Mouse (Mus musculus) spleen, postnatal 14 days (tissue): Measurements from ENCODE around the gene Xpo6.

Experiments
- DNase-seq, 2 experiments: peaks; one replicate each; pipeline ENCODE4 v3.0.0; 2021 to 2022; ENCODE audit warnings: low spot score in 2 of 2

The Xpo6 gene

DNA sequence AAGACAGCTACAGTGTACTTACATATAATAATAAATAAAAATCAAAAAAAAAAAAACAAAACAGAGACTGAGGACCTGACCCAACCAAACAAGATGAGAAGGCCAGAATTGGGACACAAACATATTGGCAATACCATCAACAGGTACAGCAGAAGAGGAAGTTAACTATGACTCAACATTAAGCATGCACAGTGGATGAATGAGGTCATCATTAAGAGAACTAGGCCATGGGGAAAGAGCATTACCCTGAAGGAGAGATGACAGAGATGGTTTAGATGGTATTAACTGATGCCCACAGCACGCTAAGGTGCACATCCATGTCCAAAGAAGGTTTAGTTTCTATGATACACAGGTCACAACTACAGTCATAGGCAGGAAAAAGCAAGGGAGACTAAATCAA, 6.1 kb downstream of the Xpo6 start:
- no peak for DNase-seq

DNA sequence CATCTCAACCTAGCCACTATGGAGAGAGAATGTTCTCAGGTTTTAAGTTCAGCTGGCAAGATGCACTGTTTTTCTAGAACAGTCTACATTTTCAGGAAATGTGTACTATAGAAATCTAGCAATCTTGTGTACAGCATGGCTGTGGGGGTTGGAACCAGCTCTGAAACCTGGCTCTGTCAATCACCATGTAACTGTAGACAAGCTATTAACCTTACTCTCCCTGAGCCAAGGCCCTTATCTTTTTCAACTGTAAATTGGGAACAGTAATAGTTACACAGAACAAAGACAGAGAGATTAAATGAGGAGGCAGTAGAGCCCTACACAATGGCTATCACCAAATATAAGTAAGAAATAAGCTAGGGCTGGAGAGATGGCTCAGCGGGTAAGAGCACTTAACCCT, 8.8 kb downstream of the Xpo6 start:
- DNase-seq: no peak

DNA sequence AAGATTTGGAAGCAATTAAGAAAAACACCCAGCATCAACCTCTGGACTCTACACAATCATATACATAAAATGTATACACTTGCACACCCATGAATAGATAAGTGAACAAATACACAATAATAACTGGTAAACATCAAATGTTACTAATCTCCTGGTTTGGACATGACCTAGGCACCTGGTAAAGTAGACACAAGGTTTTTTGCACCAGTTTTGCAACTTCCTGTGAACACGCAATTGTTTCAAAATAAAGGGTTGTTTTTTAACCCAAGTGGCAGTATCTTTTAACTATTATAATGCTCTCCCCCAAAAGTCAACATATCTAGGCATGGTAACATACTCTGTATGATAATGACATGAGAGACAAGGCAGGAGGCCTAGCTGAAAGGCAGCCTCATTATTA, 10.8 kb downstream of the Xpo6 start:
- no peak for DNase-seq

DNA sequence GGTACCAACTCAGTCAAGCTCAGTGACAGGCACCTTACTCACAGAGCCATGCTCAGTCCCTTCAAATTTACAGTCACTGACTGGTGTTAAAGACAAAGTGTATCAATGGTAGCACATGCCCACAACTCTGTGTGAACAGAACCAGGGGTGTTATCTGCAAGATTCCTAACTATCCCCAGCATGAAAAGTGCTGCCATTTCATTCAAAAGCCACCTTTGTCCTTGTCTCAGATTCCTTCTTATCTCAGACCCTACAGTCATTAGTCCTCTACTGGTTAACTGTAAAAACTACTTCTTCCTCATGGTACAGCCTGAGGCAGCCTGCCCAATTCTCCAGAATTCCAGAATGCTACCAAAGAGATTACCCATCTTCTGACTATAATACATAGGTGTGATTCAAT, 14.3 kb downstream of the Xpo6 start:
- no peak for DNase-seq

DNA sequence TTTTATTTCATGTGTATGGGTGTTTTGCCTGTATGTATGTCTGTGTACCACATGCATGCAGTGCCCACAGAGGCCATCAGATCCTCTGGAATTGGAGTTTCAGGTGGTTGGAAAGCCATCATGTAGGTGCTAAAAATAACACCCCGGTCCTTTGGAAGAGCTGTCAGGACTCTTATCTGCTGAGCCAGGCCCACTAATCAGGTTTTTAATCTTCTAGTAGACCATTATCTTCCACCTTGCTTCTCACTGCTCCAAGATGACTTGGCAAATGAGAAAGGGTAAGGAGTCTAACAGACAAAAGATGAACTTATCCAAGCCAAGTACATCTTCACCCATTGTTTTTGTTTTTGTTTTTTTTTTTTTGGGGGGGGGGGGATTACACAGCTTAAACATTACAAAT, 16.7 kb downstream of the Xpo6 start:
- DNase-seq: no peak

DNA sequence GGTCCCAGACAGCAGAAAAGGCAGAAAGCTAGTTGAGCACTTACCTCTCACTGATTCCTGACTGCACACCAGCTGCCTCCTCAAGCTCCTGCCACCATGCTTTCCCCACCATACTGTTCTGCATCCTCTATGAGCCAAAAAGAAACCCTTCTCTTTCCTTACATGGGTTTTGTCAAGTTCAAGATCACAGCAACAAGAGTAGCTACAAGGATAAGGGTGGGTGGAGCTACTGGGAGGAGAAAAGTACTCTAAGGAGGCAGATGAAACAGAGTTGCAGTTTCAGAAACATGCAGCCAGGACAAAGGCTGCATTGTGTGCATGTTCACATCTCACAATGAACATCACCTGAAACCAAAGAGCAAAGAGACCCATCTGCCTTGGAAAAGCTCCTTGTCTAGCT, 18.8 kb downstream of the Xpo6 start:
- no peak for DNase-seq

DNA sequence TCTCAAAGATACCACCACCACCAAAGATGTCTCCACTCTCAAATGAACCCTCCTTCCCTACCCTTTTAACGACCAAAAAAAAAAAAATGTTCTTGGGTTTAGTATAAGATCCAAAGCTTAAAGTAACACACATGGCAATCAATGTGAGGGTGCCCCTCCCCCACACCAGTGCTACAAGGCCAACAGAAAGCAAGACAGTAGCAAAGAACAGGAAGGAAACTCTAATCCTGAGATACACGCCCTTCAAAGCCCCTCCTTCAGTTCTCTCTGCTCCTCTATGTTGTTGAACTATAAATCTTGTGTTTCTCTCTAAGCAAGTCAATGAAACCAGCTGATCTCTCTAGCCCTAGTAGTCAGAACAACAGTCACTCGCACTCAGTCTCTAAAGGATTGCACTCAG, 19.3 kb downstream of the Xpo6 start:
- DNase-seq: peak in 1 of 2 experiments; percentile 34

DNA sequence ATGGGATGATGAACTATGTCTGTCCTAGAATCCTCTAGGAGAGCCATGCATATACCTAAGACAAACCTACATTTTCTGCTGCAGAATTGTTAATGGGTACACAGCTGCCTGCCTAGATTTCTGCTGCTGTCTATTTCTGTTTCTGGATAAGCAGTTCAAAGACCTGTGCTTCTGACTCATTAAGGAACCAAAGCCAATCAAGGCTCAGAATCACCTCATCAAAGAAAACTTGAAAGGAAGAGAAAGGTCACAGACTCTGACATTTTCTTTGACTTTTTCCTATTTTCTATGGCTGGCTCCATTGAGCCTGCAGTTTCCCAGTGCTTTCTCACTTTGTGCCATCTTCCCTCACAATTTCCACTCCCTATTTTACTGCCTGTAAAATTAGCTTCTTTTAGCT, 21.5 kb downstream of the Xpo6 start:
- DNase-seq: no peak

DNA sequence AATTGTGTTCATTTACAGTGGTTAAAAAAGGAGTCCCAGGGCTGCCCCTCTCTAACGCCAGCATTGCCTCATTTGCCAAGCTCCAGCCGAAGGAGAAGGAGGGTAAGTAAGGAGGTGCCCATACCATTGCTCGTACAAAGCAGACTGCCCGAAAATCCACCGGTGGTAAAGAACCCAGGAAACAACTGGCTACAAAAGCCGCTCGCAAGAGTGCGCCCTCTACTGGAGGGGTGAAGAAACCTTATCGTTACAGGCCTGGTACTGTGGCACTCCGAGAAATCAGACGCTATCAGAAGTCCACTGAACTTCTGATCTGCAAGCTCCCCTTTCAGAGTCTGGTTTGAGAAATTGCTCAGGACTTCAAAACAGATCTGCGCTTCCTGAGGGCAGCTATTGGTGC, 24.3 kb downstream of the Xpo6 start:
- DNase-seq: no peak

DNA sequence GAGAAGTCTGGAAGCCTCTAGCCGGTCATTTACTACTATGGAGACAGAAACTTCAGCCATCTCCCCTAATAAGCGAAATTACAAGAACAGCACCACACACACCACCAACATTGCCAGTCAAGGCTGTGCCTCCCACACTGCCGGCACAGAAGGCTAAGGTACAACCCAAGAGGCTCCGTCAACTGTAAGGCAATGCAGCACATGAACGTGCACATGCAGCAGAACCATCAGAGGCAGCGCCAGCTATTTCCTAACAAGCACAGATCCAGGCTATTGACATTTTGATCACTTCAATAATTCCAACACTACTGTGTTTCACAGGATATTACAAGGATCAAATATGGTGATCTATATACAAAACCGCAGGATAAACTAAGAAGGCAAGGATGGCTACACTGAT, 24.8 kb downstream of the Xpo6 start:
- DNase-seq: no peak

DNA sequence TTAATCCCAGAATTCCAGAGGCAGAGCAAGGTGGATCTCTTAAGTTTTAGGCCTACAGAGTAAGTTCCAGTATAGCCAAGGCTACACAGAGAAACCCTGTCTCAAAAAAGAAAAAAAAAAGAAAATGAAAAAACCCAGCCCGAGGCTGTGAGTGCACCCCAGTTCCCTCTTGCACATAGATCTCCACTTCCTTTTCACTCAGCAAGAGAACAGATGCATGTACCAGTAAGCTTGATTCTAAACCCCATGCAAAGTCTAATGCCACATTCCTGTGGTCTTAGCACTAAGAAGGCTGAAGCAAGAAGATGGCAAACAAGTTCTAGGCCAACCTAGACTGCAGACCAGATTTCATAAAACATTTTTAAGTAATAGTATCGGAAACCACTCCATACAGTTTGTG, 25.4 kb downstream of the Xpo6 start:
- DNase-seq: no peak

DNA sequence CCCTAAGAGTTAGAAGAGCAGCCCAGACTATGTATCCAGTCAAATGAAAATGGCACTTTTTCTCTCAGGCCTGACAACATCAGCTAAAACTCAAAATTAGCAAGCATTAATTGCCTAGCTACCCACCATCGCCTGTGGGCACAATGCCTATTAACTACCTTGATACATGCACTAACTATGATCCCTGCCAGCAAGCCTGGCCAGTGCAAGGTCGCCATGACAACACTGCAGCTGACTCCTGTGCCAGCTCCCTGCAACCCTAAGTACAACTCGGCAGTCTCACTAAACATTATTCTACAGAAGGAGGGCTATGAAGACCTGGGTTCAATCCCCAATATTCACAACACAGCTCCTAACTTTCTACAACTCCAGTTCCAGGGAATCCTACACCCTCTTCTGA, 28.3 kb downstream of the Xpo6 start:
- DNase-seq: no peak

DNA sequence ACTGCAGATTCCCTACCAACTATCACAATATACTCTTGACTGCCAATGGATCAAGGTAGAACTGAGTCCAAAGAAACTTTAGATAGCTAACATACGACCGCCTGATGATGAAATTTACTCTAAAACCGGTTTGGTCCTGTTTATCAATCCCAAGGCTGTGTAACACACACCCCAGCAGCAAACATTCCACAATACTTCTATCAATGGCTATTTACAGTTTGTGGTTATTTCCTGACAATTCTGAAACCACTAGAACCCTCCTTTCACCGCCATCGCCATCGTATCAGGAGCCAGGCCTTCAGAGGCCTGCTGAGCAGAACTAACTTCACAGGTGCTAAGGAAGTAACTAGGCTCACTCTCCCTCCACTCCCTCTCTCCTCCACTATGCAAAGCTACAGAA, 31.7 kb downstream of the Xpo6 start:
- no peak for DNase-seq

DNA sequence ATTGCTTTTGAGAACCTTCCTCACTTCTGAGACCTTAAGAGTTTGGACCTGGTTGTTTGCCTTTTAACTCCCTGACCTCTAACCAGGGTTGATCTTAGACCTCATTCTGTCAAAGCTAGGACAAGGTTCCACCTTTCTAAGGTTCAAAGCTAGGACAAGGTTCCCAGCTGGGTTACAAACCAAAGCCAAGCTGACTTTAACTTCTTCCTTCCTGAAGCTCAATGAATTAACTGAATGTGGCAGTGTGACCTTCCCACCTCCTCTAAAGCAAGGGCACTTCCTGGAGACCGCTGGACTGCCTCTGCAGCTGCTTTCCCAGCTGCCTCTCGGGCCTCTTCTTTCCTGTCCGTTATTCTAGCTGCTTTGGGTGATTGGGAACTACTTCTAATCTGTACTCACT, 32.9 kb downstream of the Xpo6 start:
- DNase-seq: no peak

DNA sequence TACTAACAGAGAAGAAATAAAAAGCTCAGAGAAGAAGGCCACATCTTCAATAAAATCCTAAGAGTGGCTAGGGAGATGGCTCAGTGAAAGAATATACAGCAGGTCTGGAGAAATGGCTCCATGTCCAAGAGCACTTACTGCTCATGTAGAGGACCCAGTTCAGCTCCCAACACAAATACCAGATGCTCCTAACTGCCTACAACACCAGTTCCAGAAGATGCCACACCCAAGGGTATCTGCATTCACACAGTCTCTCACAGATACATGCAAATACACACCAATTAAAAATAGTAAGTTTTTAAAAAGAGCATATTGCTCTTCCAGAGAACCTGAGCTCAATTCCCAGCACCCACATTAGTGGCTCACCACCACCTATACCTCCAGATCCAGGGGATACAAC, 33.7 kb downstream of the Xpo6 start:
- no peak for DNase-seq

DNA sequence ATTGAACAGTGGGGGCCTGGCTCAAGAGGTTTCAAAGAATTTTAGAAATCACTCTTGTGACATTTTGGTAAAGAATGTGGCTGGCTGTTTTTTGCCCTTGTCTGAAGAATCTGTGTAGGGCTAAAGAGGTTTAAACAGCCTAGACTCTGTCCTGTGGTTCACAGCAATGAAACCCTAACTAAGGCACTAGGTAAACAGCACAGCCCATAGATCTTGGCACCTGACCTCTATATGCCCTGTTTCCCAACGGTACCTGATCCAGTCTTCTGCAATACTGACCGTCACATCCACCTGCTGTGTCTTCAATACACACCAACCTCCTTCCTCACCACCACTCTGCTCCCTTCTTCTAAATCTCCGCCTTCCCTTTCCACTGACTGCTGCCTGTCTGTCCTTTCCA, 42.1 kb downstream of the Xpo6 start:
- no peak for DNase-seq

DNA sequence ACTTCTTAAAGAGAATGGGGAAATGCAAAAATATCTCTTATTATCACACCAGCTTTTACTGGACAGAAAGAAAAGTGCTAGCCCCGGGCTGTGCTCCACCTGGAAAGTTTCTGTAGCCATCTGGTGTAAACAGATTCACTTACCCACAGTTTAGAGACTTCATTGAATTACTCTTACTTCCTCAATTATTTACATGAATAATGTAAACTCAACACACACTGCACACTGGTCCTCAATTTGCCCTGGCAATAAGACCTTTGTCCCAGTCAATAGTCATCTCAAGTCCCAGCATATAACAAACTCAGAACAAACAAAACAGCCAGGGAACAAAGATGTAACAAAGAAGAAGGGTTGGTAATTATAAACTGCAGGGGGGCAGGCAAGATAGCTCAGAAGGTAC, 44.6 kb downstream of the Xpo6 start:
- no peak for DNase-seq

GRCm38 (mm10) chr7:126154731-126155130, 45.6 kb downstream of the Xpo6 start:
- no peak for DNase-seq

DNA sequence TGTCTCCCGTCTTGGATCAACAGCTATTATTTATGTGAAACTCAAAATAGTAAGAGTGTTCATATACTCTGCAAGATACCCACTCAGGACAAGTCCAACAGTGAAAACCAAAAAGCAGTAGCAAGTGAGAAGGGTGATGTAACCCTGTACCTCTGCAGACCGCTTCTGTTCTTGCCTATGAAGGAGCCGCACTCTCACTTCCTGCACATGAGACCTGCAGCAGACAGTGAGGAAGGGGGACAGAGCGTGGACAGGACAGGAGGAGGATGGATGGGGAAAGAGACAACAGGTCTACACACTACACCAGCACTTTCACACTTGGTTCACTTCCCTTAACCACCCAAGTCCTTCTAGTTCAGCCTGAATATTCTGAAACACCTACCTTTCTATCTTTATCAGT, 48.0 kb downstream of the Xpo6 start:
- no peak for DNase-seq

- DNase-seq: no peak
Observed at GRCm38 (mm10) chr7:126146156-126146555, 54.1 kb downstream of the Xpo6 start.

DNA sequence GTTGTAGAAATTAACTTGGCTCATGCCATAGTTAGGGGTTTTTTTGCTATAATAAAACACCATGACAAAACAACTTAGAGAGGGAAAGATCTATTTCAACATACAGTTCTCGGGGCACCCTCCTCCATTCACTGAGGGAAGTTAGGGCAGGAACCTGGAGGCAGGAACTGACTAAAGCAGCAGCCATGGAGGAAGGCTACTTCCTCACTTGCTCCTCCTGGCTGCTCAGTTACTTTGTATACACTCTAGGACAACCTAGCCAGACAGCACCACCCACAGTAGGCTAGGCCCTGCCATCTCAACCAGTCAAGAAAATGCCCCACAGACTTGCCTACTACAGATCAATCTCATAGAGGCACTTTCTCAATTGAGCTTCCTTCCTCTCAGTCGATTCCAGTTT, 55.9 kb downstream of the Xpo6 start:
- no peak for DNase-seq

DNA sequence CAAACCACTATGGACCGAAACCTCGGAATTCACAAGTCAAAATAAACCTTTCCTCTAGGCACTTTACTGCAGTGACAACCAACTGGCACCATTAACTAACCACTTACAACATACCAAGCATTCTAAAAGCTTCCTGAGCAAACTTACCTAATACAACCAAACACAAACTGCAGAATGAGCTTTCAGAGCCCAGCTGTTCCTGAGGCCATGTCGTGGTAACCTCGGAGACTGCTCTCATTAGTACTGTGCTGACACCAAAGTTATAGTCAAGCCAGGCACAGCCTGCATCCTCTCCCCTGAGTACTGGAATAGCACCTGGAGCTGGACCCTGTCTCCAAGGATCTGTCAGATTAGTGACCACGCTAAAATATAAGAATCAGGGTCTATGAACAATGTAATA, 62.5 kb downstream of the Xpo6 start:
- DNase-seq: no peak

DNA sequence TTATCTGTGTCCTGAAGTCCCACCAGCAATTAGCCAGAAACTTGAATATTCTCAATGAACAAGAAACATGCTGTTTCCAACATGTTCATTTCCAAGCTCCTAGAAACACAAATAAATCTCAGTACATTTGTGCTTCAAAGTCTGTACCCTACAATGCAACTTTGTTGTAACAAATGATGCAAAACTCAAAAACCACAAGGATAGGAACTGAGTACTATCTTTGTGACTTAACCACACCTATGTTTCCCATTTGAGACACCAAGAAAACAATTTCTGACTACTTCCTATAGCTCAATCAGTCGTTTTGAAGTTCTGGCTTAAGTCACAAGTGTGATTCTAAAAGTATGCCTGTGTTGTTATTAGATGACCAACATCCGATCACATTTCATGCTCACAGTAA, 64.9 kb downstream of the Xpo6 start:
- DNase-seq: no peak

GRCm38 (mm10) chr7:126134634-126135321, 65.5 kb downstream of the Xpo6 start:
- peak in 1 of 2 experiments; percentile 7 for DNase-seq

DNA sequence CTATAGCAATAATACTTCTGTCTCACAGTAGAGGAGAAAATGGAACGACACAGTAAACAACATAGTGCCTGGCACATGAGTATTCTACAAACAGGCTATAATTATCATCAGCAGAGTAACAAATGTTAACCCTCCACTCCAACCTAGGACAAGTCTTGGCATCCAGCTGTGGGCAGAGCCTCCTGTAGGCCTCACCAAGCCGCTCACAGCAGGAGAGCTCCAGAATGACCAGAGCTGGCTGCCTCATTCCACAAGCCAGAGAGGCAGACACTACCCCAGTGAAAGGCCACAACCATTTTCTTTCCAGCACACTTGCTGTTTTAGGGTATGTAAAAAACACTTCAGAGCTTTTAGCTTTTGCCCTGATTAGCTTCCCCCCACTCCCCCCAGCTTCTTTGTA, 72.6 kb downstream of the Xpo6 start:
- no peak for DNase-seq
